Mouse (Mus musculus) mouse trophoblast stem cell (cell line): ENCODE data around the gene Pgm5.

Experiments
- in situ Hi-C, 2 experiments: fragments of 300-500 bp; cut with MseI, MboI; formaldehyde crosslinking; loops; 2 replicates in 1 of 2; 3 replicates in 1 of 2; pipeline ENCODE4 v1.15.1; 2025

The Pgm5 gene

DNA sequence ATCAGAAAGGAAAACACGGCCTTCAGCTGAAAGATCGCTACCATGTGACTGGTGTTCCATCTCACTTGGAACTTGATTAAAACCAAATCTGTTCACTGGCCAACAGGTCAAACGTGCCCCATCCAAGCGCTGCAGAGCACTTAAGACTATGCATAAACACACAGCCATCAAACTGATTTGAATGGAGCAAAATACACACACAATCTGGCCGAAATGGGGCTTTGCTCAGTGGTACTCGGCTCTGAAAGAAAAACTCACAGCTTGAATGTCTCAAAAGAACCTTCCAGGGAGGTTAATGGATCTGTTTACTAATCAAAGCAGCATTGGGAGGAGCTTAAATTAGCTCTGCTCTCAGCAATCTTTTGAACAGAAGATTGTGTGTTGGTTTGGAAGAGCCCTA lies 81.7 kb downstream of the Pgm5 start:
- in situ Hi-C loops: no loop called here

DNA sequence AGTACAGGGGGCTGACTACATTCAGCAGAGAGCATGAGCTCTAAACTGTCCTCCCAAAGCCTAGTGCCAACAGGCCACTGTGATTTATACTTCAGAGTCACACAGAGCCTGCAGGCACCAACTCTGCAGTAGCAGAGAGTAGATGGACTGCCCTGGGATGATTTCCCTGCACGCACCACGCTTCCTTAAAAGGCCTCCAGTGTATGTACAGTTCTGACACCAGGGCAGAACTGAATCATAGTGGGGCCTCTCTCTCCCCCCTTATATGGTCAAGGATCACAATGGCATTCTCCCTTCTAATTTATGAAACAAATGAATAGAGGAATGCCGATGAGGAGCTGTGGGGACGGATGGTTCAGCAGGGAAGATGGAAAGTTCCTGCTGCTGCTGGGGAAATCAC lies 91.3 kb downstream of the Pgm5 start:
- in situ Hi-C loops: no loop called here

DNA sequence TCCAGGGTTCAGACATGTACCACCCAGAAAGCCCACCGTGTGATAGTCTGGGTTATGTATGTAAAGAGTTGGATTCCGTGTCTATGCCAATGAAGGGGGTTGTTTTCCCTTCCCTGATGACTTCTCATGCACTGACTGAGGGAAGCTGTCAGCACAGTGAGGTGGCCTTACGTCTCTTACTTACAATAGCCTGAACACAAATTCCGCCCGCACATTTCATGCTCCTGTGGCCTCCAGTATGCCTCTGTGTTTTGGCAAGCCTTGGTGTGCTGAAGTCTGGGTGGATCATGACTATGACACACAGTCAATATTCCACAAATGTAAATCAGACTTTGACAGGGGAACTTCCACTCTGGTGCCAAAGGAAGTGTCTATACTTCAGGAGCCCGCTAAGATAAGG lies 94.3 kb downstream of the Pgm5 start:
- in situ Hi-C loops: no loop called here

DNA sequence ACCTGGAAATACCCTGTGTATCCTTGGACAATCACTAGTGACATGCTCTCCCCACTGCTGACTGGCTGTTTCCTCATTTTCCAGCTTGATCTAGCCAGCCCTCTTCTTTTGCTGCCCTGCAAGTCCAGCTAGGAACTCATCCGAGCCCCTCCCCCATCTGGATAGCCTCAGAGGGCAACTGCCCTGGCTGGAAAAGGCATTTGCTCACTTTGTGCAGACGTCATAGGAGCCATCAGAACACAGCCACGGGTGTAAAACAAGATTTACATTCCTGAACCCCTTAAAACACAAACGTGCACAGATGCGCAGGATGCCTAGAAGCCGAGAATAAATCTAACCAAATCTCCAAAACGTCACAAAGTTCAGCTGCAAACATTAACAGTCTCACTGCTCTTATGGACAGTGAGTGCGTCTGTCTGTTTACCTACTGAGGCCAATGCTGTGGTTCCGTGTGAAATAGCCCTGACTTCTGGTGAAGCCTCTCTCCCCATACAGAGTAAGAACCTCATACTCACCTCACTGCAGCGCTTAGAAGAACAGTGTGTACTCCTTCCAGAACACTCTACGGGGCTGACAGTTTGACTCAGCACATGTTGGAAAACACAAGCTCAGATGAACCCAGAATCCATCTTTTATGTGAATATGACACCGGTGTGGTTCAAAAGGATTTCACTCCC lies 99.0 kb downstream of the Pgm5 start:
- in situ Hi-C loops: no loop called here

DNA sequence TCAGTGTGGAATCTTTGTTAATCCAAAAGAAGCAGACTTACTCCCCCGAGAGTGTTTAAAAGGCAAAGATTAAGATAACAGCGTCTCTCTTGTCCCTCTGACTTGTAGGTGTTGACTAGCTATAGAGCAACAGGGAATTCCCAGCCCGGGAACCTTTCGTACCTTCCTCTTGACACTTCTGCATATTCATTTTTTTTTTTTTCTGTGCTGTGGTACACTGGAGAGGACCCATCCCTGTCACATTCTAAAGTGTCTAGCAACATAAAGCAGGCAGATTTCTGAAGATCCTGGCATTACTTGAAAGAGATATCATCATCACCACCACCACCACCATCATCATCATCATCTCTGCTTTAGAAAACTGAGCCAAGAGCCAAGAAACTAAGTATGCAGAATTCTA lies 105.0 kb downstream of the Pgm5 start:
- in situ Hi-C loops: no loop called here

DNA sequence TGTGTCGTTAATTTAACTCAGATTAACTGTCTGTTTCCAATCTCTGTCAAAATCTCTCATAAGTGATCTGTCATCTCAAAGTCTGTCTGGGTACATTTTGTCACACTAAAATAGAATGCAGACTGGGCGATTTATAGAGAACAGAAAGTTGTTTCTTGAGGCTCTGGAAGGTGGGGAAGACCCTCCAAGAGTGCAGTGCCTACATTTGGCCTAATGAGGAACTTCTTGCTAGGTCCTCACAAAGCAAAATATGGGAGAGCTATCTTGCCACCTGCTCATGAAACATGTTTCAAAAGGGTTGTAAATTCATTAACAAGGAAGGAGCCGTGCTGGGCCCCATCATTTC lies 107.2 kb downstream of the Pgm5 start:
- in situ Hi-C loops: no loop called here

DNA sequence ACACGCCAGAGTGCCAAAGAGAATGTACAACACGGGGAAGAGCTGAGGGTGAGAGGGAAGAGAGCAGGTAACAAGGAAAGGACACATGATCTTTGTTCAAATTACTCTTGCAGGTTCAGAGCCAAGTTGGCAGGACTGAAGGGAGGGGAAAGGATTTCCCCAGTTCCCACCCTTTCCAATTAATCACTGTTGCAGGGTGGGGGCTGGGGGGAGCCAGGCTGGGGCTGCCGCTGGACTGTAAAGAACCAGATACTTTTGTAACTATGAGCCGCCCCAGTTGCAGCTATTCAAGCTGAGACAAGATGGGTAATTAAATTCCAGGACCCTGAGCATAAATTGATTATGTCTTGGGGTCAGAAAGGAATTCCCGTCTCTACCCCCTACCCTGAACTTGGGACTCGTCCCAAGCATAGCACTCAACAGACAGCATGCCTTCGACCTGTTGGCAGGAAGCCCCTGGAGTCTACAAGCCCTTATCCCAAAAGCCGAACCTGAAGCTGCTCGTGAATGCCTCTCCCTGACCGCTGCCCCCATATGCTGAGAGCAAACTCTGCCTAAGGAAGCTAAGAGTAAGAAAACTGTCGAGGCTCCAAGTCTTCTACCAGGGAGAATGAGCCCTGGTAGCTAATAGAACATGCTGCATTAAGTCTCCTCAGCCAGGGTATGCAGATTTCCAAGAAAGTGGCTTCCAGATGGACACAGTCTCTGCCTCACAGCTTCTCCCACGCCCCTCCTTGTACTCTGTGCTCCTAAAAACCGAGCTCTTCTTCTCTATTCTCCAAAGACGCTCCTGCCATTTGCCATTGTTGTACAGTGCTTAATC lies 107.8 kb downstream of the Pgm5 start:
- in situ Hi-C loops: no loop called here

DNA sequence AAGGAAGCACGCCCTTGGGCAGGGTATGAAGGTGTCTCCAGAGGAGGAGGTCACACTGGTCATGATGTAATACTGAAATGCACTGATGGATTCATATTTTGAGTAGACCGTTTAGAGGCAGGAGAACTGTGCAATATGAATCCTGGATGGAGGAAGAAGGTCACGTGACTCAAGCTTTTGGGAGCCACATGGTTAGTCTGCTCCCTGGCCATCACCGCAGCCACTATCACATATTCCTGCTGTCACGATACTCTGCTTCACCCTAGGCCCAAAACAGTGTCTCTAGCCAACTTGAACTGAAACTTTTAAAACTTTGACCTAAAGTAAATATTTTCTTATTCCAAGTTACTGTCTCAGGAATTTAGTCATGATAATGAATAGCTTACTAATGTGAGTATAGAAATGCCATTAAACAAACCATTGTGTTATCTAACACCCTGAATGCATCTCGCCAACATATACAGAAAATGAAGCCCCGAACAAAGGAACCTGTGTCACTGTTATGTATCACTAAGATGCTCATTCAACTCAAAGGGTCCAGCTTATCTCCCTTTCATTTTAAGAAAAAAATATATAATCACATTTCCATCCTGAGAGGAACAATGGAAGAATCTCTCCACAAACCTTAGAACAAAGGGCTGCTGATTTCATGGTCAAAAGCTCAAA lies 108.6 kb downstream of the Pgm5 start:
- in situ Hi-C loops: no loop called here

DNA sequence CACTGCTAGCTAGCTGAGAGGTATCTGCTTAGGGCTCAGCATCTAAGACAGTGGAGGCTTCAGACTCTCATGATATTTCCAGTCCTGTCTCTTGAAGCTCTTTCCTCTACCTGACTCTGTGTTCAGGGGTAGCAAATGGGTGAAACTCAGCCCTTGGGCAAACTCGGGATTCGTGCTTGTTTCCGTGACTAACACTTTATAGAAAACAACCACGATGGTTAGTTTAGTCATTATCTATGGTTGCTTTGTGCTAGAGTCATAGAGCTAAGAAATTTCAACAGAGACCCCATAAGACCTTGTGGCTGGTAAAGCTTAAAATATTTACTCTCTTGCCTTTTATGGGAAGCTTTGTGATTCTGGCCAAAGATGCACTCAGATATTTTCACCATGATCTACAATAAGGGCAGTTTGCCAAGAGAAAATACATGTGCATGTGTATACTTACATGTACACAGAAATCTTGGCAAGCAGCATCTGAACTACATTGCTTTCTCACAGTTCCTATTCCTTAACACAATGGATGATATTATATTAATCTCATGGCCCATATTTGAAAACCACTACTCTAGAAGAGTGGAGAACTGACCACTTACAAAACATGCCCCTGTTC lies 115.3 kb downstream of the Pgm5 start:
- in situ Hi-C loops: no loop called here

DNA sequence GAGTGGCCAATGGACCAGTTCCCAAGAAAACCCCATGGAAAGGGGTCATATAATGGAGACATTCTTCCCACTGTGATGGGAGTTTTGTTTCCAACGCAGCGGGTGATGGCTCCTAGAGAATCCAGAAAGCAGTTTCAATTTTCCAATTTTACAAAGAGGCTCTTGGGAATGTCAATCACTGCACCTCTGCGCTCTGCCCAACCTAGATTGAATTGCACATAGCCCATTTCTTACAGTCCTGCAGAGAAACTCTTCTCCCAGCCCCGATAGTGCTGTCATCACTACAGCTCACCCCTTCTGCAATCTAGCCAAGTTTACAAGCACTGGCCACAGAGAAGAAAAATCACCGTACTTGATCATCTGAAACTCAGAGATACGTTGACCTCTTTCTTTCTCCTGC lies 119.0 kb downstream of the Pgm5 start:
- in situ Hi-C loops: no loop called here

DNA sequence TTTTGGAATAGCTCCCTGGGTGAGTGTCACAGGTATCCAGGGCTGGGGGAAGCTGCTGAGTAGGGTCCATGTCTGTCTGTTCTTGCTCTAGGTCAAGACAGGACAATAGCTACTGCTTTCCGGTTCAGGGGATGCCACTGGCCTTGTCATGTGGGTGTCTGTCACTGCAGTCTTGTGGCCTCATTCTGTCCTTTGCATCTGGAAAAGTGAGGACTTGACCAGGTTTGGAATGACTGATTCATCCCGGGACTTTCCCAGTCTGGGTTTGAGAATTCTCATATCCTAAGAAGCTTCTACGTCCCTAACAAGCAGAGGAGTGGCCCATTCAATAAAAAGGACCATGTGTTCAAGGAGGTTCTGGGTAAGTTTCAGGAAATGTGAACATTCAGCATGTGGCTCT lies 122.9 kb downstream of the Pgm5 start:
- in situ Hi-C loops: no loop called here

DNA sequence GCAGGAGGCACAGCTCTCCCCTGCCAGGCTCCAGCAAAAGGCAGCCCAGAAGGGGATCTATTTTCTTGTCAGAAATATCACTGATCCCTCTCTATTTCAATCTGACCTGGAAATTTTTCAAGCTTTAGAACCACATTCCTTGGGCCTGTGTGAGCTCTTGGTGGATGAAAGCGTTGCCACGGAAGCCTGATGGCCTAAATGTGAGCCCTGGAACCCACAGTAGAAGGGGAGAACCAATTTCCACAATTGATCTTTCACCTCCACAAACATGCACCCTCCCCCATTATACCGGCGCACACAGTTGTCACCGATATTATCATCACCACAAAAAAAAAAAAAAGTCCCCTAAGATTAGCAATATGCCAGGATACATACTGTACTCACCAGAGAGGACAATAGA lies 123.6 kb downstream of the Pgm5 start:
- in situ Hi-C loops: no loop called here

DNA sequence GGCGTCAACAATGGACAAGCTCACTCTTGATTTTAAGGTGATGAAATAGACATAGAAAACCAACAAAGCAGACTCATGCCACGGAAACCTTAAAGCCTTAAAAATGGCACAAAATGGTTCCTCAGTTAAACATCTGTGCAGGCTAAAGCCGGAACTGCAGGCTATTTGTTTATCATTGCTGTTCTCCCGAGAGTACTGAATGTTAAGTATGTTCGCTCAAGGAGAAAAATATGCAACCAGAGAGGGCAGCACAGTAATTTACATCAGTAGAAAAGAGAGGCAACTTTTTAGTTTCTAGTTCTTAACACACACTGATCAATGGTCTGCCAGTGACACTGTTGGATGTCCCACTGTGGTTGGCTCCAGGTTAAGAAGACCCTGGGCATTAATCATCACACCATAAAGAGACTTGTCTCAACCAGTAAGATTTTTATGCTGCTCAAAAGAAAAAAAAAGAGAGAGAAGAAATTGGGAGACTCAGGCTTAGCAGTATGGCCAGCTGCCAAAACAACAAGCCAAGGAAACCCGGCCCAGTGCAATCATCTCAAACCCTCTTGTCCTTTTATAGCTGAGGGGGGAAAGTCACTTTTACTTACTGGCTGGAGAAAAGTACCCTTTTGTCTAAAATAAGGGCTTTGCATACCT lies 126.0 kb downstream of the Pgm5 start:
- in situ Hi-C loops: no loop called here

DNA sequence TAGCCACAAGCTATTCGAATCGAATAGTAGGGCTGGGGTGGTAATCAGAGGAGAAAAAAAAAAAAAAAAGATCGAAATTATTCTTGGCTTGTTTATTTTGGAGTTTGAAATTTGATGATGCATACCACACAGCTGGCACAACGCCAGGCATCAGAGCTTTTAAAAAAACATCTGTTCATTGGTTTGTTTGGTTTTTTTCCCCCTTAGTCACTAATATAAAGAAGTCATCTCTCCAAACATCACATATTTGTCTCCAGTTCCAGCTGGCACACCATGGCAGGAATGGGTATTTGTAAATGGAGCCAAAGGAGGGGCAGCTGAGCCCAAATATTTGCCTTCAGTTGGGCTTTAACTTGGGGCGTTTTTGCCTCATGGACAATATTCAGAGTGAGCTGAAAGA lies 131.0 kb downstream of the Pgm5 start:
- in situ Hi-C loops: no loop called here

DNA sequence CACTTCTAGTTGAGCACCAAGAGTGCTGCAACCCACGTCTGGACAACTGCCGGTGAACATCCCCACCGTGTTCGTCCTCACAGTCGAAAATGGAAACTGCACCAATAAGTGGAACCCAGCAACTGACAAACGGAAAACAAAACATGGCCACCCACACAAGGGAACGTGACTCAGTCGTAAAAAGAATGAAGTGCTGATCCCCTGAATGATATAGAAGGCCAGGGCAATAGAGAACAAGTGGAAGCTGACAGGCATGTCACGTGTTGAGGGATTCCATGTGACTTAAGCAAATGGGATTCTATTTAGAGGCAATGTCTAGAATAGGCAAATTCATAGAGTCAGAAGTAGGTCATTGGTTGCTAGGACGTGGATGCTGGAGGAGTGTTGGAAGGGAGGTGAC lies 137.3 kb downstream of the Pgm5 start:
- in situ Hi-C loops: no loop called here

DNA sequence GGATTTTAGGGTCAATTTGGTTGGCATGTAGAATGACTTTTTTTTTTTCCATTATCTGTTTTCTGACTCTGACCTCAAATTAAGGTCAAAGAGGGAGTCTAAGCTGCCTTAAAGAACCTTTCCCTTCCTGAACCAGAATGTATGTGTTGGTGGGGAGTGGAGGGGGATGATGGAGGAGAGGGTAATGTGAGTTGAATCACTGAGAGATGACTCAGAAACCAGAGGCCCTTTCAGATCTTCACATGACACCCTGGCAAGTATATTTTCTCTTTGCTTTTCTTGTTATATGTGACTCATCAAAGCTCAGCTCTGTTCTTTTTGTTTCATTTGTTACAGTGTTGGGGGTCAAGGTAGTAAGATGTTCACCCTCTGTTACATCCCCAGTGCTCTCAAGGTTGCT lies 141.2 kb downstream of the Pgm5 start:
- in situ Hi-C loops: no loop called here

DNA sequence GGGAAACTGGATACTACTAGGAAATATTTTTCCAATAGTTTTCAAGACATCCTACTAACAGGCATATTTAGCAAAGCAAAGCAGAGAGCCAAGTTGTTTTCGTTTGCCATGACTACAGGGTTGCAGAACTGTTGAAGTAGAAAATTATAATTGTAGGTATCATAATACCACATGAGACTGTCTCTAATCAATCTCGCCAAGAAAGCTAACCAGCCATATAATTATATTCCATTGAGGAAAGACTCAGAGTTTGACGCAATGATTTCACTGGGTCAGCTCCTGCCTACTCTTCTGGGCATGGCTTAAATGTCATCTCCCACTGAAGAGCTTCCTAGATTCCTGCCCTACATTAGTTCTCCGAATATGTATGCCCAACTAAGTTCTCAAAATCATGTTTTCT lies 142.2 kb downstream of the Pgm5 start:
- in situ Hi-C loops: no loop called here

DNA sequence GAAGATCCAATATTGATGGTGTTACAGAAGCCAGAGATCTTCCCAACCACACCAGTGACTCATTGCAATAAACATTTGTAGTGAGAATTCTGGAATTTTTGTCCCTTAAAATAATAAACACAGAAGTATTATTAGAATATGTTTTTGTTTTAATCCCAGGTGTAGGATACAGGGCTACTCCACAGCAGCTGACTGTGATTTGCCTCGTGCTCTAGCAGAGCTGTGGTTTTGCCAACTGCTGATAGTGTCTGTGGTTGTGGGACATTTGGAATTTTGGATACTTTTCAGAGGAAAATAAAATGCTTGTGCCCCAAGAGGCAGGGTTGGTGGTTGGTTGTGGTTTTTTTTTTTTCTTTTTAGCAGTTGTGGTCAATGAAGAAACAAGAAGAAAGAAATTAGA lies 143.6 kb downstream of the Pgm5 start:
- in situ Hi-C loops: no loop called here

DNA sequence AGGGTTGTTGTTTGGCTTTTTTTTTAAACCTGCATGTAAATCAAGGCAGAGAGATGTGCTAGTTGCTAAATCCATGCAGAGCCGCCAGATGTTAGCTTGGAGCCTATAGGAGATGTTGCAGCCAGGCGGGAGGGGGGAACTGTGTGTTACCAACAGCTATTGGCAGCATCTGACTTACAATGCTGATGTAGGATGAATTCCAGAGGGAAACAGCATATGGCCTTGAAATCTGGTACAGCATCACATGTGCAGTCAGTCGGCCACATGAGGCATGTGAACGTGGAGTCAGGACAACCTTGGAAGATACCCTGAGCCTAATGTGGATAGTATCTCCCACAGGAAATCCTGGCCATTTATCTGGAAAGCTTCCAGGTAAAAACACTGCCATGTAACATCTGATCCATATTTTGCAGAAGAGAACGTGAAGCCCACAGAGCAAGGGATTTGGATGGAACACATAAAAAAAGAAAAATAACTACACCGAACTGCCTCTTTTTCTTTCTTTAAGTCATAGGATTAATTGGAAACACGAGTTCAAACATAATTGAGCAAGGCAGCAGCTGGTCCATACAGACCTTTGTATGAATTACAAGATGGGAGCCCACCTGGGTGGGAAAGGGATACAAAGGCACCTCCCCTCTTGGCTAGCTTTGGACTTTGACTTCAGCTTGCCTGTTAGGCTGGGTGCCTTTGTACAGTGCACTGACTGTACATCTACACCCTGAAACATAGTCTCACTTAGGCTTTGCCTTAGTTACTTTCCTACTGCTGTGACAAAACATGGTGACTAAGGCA lies 145.2 kb downstream of the Pgm5 start:
- in situ Hi-C loops: no loop called here

DNA sequence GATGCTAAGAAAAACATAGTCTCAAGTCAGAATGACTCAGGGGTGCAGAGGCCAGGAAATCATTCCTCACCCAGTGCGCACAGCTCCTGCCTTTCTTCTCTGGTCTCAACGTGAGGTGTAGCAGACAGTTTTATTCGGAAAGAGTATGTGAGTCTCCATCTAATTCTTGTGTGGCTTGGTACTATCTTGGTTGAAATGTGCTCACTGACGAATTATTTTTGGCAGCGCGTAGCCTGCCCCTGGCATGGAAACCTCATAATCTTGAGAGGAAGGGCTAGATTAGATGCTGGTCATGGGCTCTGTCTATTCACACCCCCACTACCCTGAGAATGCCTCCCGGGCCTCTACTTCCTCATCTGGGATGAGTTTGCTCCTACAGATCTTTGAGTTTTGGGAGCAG lies 153.6 kb downstream of the Pgm5 start:
- in situ Hi-C loops: loop anchor here (5.0 kb wide), 1 partner anchor 164 kb away; no protein-coding TSS in a partner anchor
